Mouse (Mus musculus): ENCODE results near the gene Dtnb.
A peak's percentile ranks its signal among the peaks of the same experiment; 100 is the strongest.
"Not testable (repeated sequence)": the region's sequence is repeated elsewhere in the genome, so short reads cannot be mapped to it uniquely, and the experiment has no call there.

Dtnb gene

GRCm38 (mm10) chr12:3571787-3572580, at the start of gene Dtnb:
Gene Dtnb (plus strand): TSS chr12:3572381.
- DNase-seq (ENCODE audit: low spot score), result peak; percentile 79

- no peak for DNase-seq (ENCODE audit: low spot score)
Observed at GRCm38 (mm10) chr12:3525536-3525935, 46.6 kb upstream of the Dtnb start.

DNA sequence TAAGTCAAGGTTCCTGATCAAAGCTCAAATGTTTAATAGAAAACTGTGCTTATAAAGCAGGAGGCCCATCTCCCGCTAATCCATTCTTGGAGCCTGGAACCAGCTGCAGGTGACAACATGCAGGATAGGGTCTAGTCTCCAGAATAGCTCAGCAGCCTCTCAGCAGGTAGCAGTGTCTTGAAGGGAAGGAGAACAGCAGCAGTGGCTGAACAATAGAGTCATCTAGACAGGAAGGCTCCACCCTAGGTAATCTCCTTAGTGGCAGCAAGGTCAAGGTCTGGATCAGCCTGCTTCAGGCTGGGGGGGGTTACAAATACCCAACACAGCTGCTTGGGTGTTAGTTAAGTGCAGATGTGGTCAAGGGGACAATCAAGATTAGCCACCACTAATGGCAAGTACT, 36.7 kb upstream of the Dtnb start:
- not testable (repeated sequence) for DNase-seq (ENCODE audit: low spot score)

- peak; percentile 12 for DNase-seq (ENCODE audit: low spot score)
Observed at GRCm38 (mm10) chr12:3537616-3538015, 34.6 kb upstream of the Dtnb start.

DNA sequence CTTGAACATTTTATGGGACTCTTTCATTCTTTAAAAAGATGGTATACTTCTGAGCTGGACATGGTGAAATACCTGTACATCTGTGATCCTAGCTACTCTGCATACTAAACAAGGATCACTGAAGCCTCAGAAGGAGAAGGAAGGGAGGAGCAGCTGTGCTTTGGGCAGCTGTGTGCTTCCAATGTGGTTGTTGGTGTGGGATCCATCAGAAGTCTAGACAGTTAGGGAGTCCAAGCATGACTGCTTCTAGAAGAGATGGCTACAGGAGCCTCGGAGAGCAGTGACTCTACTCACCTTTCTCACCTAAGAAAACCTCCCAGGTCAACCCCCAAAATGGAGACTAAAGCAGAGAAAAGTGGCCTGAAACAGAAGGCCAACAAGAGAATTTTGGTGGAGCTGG, 34.1 kb upstream of the Dtnb start:
- no peak for DNase-seq (ENCODE audit: low spot score)

DNA sequence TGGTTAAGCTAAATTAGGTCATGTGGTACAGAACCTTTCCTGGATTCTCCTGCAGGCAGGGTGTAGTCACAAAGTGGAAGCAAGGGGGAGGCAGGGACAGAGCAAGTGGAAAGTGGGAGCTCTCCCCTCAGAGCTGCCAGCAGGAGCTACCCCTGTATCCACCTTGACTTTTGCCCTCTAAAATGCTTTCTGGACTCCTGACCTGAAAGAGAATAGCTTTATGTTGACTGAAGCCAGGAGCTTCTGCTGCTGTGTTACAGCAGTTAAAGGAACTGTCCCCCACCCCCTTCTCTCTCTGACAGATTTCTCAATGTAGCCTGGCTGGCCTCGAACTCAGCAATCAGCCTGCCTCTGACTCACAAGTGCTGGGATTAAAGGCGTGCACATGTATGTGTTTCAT, 32.6 kb upstream of the Dtnb start:
- DNase-seq (ENCODE audit: low spot score), result no peak

DNA sequence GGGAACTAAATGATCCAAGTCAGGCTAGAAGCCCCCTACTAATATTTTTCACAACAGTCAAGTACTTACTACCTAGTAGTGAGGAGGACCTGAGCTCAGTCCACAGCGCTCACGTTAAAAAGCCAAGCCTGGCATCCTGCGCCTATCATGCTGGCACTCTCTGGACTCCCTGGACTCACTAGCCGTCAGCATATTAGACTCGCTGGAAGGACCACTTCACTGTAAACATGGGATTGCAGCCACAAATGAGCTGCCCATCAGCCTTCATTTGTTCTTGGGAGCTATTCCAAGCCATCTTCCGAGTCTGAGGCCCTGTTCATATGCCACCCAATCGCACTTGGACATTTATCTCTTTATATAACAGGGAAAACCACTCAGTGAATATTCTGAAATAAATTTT, 31.3 kb upstream of the Dtnb start:
- no peak for DNase-seq (ENCODE audit: low spot score)

DNA sequence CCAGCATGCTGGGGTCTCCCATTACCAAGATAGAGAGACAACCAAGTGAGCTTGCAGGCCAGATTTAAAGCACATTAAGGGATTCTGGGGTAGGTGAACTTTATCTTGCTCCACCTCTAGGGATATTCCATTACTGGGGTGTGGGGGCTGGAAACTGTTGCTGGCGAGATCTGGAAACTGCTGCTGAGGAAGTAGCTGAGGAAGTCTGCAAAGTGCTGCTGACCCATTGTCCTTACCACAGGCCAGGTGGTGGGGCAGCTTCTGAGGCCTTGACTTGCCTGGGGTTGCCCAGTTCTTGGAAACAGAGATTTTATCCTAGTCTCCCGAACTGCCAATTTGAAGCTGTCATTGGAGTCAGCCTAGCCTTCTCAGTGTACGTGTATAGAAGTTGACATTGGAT, 26.7 kb upstream of the Dtnb start:
- no peak for DNase-seq (ENCODE audit: low spot score)

DNA sequence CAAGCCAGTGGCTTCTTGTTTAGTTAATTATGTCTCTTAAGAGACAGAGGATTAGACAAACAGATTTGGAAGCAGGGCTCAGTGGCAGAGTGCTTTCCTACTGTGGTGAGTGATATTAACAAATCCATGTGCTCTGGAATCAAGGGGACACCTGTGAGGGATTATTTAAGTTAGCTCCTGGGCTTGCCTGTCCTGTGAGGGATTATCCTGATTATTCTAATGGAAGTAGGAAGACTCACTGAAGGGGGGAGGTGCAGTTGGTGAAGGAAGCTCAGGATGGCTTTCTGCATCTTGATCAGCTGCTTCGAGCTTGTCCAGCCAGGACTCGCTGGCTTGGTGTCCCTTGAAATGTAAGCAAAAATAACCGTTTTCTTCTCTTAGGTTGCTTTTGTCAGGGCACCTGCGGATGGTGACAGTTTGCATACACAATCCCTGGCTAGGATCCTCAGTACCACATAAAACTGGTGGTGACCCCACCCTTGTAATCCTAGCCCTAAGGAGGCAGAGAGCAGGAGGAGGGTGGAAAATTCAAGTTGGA, 26.0 kb upstream of the Dtnb start:
- no peak for DNase-seq (ENCODE audit: low spot score)

DNA sequence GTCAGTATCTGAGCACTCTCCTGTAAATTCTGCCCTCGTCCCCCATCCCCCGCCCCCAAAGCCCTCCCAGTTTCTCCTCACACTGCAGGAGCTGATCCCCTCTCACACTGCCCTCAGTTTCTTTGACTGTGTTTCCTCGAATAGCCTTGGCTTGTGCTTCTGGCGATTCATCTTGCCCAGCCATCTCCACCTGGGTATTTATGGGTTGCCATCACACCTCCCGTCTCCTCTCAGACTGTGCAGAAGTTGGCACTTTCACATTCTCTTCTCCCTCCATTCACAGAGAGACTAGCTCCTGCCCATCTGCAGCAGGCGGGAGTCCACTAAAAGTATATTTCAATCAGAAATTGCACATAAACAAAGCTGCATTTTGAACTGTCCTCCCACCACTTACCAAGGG, 25.4 kb upstream of the Dtnb start:
- DNase-seq (ENCODE audit: low spot score), result no peak

GRCm38 (mm10) chr12:3547506-3547905, 24.7 kb upstream of the Dtnb start:
- DNase-seq (ENCODE audit: low spot score), result no peak

DNA sequence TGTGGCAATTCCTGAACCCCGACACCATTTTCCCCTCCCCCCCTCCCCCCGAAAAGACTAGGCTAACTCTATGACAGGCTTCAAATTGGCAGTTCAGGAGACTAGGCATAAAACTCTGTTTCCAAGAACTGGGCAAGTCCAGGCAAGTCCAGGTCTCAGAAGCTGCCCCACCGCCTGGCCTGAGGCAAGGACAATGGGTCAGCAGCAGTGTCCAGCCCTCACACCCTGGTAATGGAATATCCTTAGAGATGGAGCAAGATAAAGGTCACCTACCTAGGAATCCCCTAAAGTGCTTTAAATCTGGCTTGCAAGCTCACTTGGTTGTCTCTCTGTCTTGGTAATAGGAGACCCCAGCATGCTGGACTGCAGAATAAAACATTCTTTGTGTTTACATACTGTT, 24.3 kb upstream of the Dtnb start:
- DNase-seq (ENCODE audit: low spot score), result no peak

- DNase-seq (ENCODE audit: low spot score), result no peak
Observed at GRCm38 (mm10) chr12:3548582-3549211, 23.5 kb upstream of the Dtnb start.

DNA sequence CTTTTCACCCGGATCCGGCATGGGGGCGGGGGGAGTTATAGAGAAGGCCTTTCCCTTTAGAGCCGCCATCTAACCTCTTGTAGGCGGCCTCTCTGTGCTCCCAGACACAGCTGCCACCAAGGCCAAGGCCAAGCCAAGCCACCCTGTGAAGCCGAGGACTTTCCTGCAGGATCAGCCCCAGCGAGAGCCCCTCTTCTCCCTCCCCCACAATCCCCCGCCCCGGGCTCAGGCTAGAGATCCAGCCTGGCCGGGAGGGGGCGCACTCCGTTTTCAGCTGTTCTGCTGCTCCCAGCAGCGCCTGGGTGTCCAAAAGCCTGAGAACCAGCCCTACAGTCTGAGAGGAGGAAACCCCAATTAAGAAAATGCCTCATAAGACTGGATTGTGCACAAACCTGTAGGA, 21.9 kb upstream of the Dtnb start:
- peak; percentile 58 for DNase-seq (ENCODE audit: low spot score)

- DNase-seq (ENCODE audit: low spot score), result no peak
Observed at GRCm38 (mm10) chr12:3557414-3558319, 14.5 kb upstream of the Dtnb start.

- DNase-seq (ENCODE audit: low spot score), result peak; percentile 37
Observed at GRCm38 (mm10) chr12:3560596-3560995, 11.6 kb upstream of the Dtnb start.

- DNase-seq (ENCODE audit: low spot score), result no peak
Observed at GRCm38 (mm10) chr12:3561032-3561431, 11.1 kb upstream of the Dtnb start.

DNA sequence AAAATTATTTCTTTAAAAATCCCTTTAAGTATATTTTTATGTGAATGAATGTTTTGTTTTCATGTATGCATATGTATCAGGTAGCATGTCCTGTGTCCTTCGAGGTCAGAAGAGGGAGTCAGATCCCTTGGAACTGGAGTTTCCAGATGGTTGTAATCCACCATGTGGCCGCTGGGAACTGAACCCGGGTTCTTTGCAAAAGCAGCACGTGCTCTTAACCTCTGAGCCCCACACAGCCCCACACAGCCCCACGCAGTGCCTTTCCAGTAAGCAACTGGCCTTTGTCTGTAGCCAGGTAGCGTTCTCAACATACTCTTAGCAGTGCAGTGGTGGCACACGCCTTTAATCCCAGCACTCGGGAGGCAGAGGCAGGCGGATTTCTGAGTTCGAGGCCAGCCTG, 9.4 kb upstream of the Dtnb start:
- DNase-seq (ENCODE audit: low spot score), result no peak

DNA sequence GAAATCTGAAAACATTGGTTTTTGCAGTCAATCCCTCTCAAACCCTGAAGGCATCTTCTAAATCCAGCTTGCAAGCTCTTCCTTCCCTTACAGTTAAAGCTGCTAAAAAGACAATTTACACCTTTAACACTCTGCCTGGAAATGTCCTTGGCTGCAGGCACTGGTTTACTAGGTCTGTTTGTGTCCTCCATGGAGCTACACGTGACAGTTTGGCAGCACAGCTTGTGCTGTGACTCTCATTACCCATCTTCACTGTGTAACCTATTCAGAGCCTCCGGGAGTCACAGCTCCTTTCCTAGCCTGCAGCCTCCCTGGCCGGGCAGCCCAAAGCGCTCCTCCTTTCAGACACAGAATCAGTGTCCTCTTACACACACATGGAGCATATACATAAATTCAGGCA, 8.5 kb upstream of the Dtnb start:
- DNase-seq (ENCODE audit: low spot score), result no peak

DNA sequence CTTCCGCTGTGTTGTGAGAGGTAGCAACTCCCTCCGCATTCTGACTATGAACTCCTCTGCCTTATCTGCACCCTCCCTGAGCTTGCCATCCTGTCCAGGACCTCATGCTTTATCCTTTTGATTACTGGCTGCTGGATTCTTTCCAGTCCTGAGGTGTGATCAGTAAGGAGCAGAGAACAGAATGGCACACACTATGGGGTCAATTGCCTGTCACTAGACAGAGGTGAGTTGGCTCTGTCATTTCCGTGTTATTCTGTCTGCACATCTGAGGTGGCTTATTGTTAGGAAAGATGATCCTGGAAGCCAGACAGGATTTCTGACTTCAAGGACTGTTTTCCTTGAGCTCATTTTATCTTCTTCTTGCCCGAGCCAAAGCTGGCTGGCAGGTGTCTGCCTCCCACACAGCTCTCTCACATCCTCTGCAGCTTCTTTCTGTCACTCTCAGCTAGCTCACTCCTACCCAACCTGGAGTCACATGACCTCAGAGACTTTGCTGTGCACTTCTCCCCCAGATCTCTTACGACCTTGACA, 3.7 kb upstream of the Dtnb start:
- peak; percentile 49 for DNase-seq (ENCODE audit: low spot score)

- DNase-seq (ENCODE audit: low spot score), result no peak
Observed at GRCm38 (mm10) chr12:3570711-3571400, 1.3 kb upstream of the Dtnb start.

Data from ovary, postnatal 36 days (tissue).